Mouse (Mus musculus) heart, embryonic 16.5 days (tissue): Measurements from ENCODE around the gene Ccdc96. TPM values are rescaled to one million over a fixed set of nuclear protein-coding genes. Genes with fewer than 3 reads are reported as not detected.

Experiments
- ATAC-seq: fragments of 200-750 bp; cut with Nextera tagmentation; replicated peaks from 2 replicates; pipeline ENCODE4 v1.8.0; 2017; ENCODE audit warnings: moderate number of reproducible peaks; ENCODE audit not compliant: insufficient read depth, low FRiP score; ENCODE audit errors: extremely low read depth
- H3K27ac ChIP-seq: fragments of 300-500 bp; sonication (generic); 2 replicates; pipeline ENCODE4 v1.5.1; 2014; ENCODE audit warnings: mild to moderate bottlenecking, low read length, control low read depth, moderate library complexity
- H3K27me3 ChIP-seq: fragments of 300-500 bp; sonication (generic); 2 replicates; pipeline ENCODE4 v1.6.1; 2014; ENCODE audit warnings: low read length, mixed read lengths; ENCODE audit not compliant: control insufficient read depth, insufficient read depth
- H3K36me3 ChIP-seq: fragments of 300-500 bp; sonication (generic); 2 replicates; pipeline ENCODE4 v1.6.1; 2014; ENCODE audit not compliant: control insufficient read depth, insufficient read depth
- H3K4me1 ChIP-seq: fragments of 300-500 bp; sonication (generic); 2 replicates; pipeline ENCODE4 v1.6.1; 2014; ENCODE audit warnings: low read length, mixed read lengths; ENCODE audit not compliant: control insufficient read depth, insufficient read depth
- H3K4me2 ChIP-seq: fragments of 300-500 bp; sonication (generic); 2 replicates; pipeline ENCODE4 v1.6.1; 2014; ENCODE audit warnings: low read depth, mild to moderate bottlenecking, control low read depth, low read length
- H3K4me3 ChIP-seq: fragments of 300-500 bp; sonication (generic); 2 replicates; pipeline ENCODE4 v1.5.1; 2014; ENCODE audit warnings: mild to moderate bottlenecking, control low read depth, low read length
- H3K9ac ChIP-seq: fragments of 300-500 bp; sonication (generic); 2 replicates; pipeline ENCODE4 v1.6.1; 2014; ENCODE audit warnings: low read length, control low read depth
- H3K9me3 ChIP-seq: fragments of 300-500 bp; sonication (generic); replicated peaks from 2 replicates; pipeline ENCODE4 v1.6.1; 2016; ENCODE audit warnings: low read length; ENCODE audit not compliant: control insufficient read depth
- WGBS: fragments of 180-500 bp; shearing (Covaris S2); extraction: QIAGEN DNeasy Blood & Tissue Kit; methylation state at CpG from one replicate; pipeline ENCODE4 v1.1.7; 2014; 5-methylcytosine and 5-hydroxymethylcytosine counted together
- polyA plus RNA-seq: library from polyadenylated mRNA; unstranded; fragments of >200 nt; fragmentation: Nextera tagmentation; extraction: Ambion mirVana; gene quantifications from 2 replicates; pipeline ENCODE4 v1.2.1, GENCODE M21; 2015

Gene Ccdc96
- polyA plus RNA-seq, 1 experiment from 2014 or later = 0.37 TPM

- ATAC-seq = 0 out of 2 replicates have a peak, but pooled peaks have one; percentile 21
- Histone ChIP-seq H3K4me1 (peaks cover 19% of the 10 kb centered on the region), H3K27ac (no peak overlapping the region), H3K9me3 (no peaks in the 10 kb centered on the region), H3K9ac (no peak overlapping the region), H3K4me3 (no peak overlapping the region), H3K27me3 (peaks cover 14% of the 10 kb centered on the region), H3K36me3 (no peaks in the 10 kb centered on the region), H3K4me2 (no peak overlapping the region)
- 25% methylated on average over 8 of the region's 10 CpGs for WGBS
These were observed 33.3 kb upstream of the Ccdc96 start for GRCm38 (mm10) chr5:36451119-36451518.

- Histone ChIP-seq H3K4me2 (no peak overlapping the region), H3K9ac (no peak overlapping the region), H3K36me3 (no peaks in the 10 kb centered on the region), H3K4me3 (no peak overlapping the region), H3K4me1 (peaks cover 19% of the 10 kb centered on the region), H3K9me3 (no peaks in the 10 kb centered on the region), H3K27ac (no peak overlapping the region), H3K27me3 (peaks cover 11% of the 10 kb centered on the region)
- ATAC-seq = no peak
- WGBS = 67% methylated on average over 10 of the region's 10 CpGs
These were observed 32.5 kb upstream of the Ccdc96 start for GRCm38 (mm10) chr5:36451872-36452389.

- Histone ChIP-seq H3K9ac (no peak overlapping the region), H3K4me2 (no peak overlapping the region), H3K27ac (no peak overlapping the region), H3K4me1 (peaks cover 19% of the 10 kb centered on the region), H3K27me3 (peaks cover 7% of the 10 kb centered on the region), H3K9me3 (no peaks in the 10 kb centered on the region), H3K4me3 (no peak overlapping the region), H3K36me3 (no peaks in the 10 kb centered on the region)
- WGBS = 81% methylated on average over 6 of the region's 6 CpGs
- ATAC-seq = no peak
These were observed 31.6 kb upstream of the Ccdc96 start for GRCm38 (mm10) chr5:36452821-36453220.

GRCm38 (mm10) chr5:36457706-36458105 lies 26.7 kb upstream of the Ccdc96 start:
- WGBS = 80% methylated on average over 4 of the region's 4 CpGs
- no peak for ATAC-seq
- H3K36me3 ChIP-seq = no peaks in the 10 kb centered on the region
- H3K9me3 ChIP-seq = no peaks in the 10 kb centered on the region
- H3K27ac ChIP-seq = no peak overlapping the region
- no peaks in the 10 kb centered on the region for H3K4me1 ChIP-seq
- no peak overlapping the region for H3K9ac ChIP-seq
- no peak overlapping the region for H3K4me3 ChIP-seq
- peaks cover 2% of the 10 kb centered on the region for H3K27me3 ChIP-seq
- H3K4me2 ChIP-seq = no peak overlapping the region

- WGBS = 11% methylated on average over 4 of the region's 4 CpGs
- ATAC-seq = no peak
These were observed 25.5 kb upstream of the Ccdc96 start for GRCm38 (mm10) chr5:36458926-36459325.

GRCm38 (mm10) chr5:36460712-36461111 lies 23.7 kb upstream of the Ccdc96 start:
- Histone ChIP-seq H3K36me3 (no peaks in the 10 kb centered on the region), H3K9ac (no peak overlapping the region), H3K27ac (no peak overlapping the region), H3K27me3 (no peaks in the 10 kb centered on the region; the same call in 1 of the 2 replicates), H3K4me3 (no peak overlapping the region), H3K9me3 (no peaks in the 10 kb centered on the region), H3K4me1 (peaks cover 4% of the 10 kb centered on the region), H3K4me2 (no peak overlapping the region)
- ATAC-seq = no peak
- 86% methylated on average over 2 of the region's 2 CpGs for WGBS

More at GRCm38 (mm10) chr5:36458926-36459325, 25.5 kb upstream of the Ccdc96 start:
- no peak overlapping the region for H3K4me2 ChIP-seq
- no peaks in the 10 kb centered on the region for H3K9me3 ChIP-seq
- H3K27me3 ChIP-seq = peaks cover under 1% of the 10 kb centered on the region
- H3K27ac ChIP-seq = no peak overlapping the region
- peaks cover under 1% of the 10 kb centered on the region; the same call in 1 of the 2 replicates for H3K4me1 ChIP-seq
- H3K9ac ChIP-seq = no peak overlapping the region
- H3K4me3 ChIP-seq = no peak overlapping the region
- H3K36me3 ChIP-seq = no peaks in the 10 kb centered on the region

GRCm38 (mm10) chr5:36461231-36461630 lies 23.2 kb upstream of the Ccdc96 start:
- Histone ChIP-seq H3K27ac (no peak overlapping the region), H3K4me3 (no peak overlapping the region), H3K4me1 (peaks cover 10% of the 10 kb centered on the region), H3K9ac (no peak overlapping the region), H3K4me2 (no peak overlapping the region), H3K36me3 (no peaks in the 10 kb centered on the region), H3K27me3 (no peaks in the 10 kb centered on the region; the same call in 1 of the 2 replicates), H3K9me3 (no peaks in the 10 kb centered on the region)
- no peak for ATAC-seq
- 61% methylated on average over 2 of the region's 2 CpGs for WGBS

GRCm38 (mm10) chr5:36462810-36463209 lies 21.6 kb upstream of the Ccdc96 start:
- no peak overlapping the region for H3K4me2 ChIP-seq
- no peaks in the 10 kb centered on the region for H3K27me3 ChIP-seq
- no peaks in the 10 kb centered on the region for H3K9me3 ChIP-seq
- ATAC-seq = no peak
- 11% methylated on average over 7 of the region's 7 CpGs for WGBS
- H3K27ac ChIP-seq = no peak overlapping the region
- no peaks in the 10 kb centered on the region for H3K36me3 ChIP-seq
- H3K9ac ChIP-seq = no peak overlapping the region
- peaks cover 17% of the 10 kb centered on the region for H3K4me1 ChIP-seq
- H3K4me3 ChIP-seq = no peak overlapping the region

- 59% methylated on average over 5 of the region's 5 CpGs for whole genome bisulfite sequencing
- no peaks in the 10 kb centered on the region for H3K9me3 ChIP-seq
- H3K27me3 ChIP-seq = no peaks in the 10 kb centered on the region
- H3K4me2 ChIP-seq = no peak overlapping the region
- no peak for ATAC-seq
- H3K36me3 ChIP-seq = no peaks in the 10 kb centered on the region; the same call in 1 of the 2 replicates
- H3K4me3 ChIP-seq = no peak overlapping the region
- no peak overlapping the region for H3K27ac ChIP-seq
- peaks cover 20% of the 10 kb centered on the region for H3K4me1 ChIP-seq
- no peak overlapping the region for H3K9ac ChIP-seq
These were observed 21.0 kb upstream of the Ccdc96 start for GRCm38 (mm10) chr5:36463391-36463790.
